Mouse (Mus musculus) forebrain, embryonic 10.5 days (tissue): Measurements from ENCODE around the gene Olfr215. TPM values are rescaled to one million over a fixed set of nuclear protein-coding genes. Genes with fewer than 3 reads are reported as not detected.
"Not testable (repeated sequence)": the region's sequence is repeated elsewhere in the genome, so short reads cannot be mapped to it uniquely, and the experiment has no call there.

Experiments
- DNase-seq: peaks from one replicate; pipeline ENCODE4 v3.0.0-alpha.2; 2017; ENCODE audit warnings: low spot score; ENCODE audit errors: extremely low spot score
- H3K27ac ChIP-seq: fragments of 300-500 bp; sonication (generic); 2 replicates; pipeline ENCODE4 v1.5.1; 2016; ENCODE audit warnings: mild to moderate bottlenecking
- H3K27me3 ChIP-seq: fragments of 300-500 bp; sonication (generic); 2 replicates; pipeline ENCODE4 v1.6.1; 2016; ENCODE audit warnings: mild to moderate bottlenecking; ENCODE audit not compliant: poor library complexity, severe bottlenecking
- H3K36me3 ChIP-seq: fragments of 300-500 bp; sonication (generic); replicated peaks from 2 replicates; pipeline ENCODE4 v1.6.1; 2016; ENCODE audit warnings: mild to moderate bottlenecking, moderate library complexity
- H3K4me1 ChIP-seq: fragments of 300-500 bp; sonication (generic); 2 replicates; pipeline ENCODE4 v1.6.1; 2016
- H3K4me3 ChIP-seq: fragments of 300-500 bp; sonication (generic); 2 replicates; pipeline ENCODE4 v1.5.1; 2016; ENCODE audit warnings: mild to moderate bottlenecking, moderate library complexity
- H3K9me3 ChIP-seq: fragments of 300-500 bp; sonication (generic); 2 replicates; pipeline ENCODE4 v1.6.1; 2016; ENCODE audit warnings: mild to moderate bottlenecking, moderate library complexity
- WGBS: fragments of 180-500 bp; shearing (Covaris S2); methylation state at CpG from one replicate; pipeline ENCODE4 v1.1.7; 2016; 5-methylcytosine and 5-hydroxymethylcytosine counted together
- polyA plus RNA-seq: library from polyadenylated mRNA; unstranded; fragments of >200 nt; fragmentation: Nextera tagmentation; extraction: Ambion mirVana; gene quantifications from 2 replicates; pipeline ENCODE4 v1.2.1, GENCODE M21; 2016

Olfr215 gene
- polyA plus RNA-seq, 1 experiment from 2014 or later: not detected

GRCm38 (mm10) chr6:116553935-116554334, 30.1 kb downstream of the Olfr215 start, which contains the start of gene Olfr214:
TSS of gene Olfr214 (plus strand) at chr6:116554235.
- no peaks in the 10 kb centered on the region for H3K27me3 ChIP-seq
- H3K4me3 ChIP-seq: no peak within 1 kb of the TSS
- no peak for DNase-seq
- no peaks in the 10 kb centered on the region for H3K9me3 ChIP-seq
- H3K27ac ChIP-seq: no peak within 1 kb of the TSS
- 85% methylated on average over 1 of the region's 1 CpGs for WGBS
- H3K36me3 ChIP-seq: no peaks in the 10 kb centered on the region
- no peaks in the 10 kb centered on the region for H3K4me1 ChIP-seq

GRCm38 (mm10) chr6:116550841-116551240, 33.2 kb downstream of the Olfr215 start, which contains the start of gene Gm5580:
TSS of gene Gm5580 (plus strand) at chr6:116551141.
- H3K27ac ChIP-seq, H3K36me3 ChIP-seq, H3K27me3 ChIP-seq, H3K4me1 ChIP-seq, H3K4me3 ChIP-seq, DNase-seq, H3K9me3 ChIP-seq: not testable (repeated sequence)
- WGBS: 96% methylated on average over 11 of the region's 11 CpGs

- Histone ChIP-seq H3K9me3 (no peaks in the 10 kb centered on the region), H3K27ac (no peak overlapping the region), H3K4me1 (no peaks in the 10 kb centered on the region), H3K27me3 (no peaks in the 10 kb centered on the region), H3K36me3 (no peaks in the 10 kb centered on the region), H3K4me3 (no peak overlapping the region)
- WGBS: 88% methylated on average over 2 of the region's 2 CpGs
- no peak for DNase-seq
These were observed 41.5 kb downstream of the Olfr215 start for GRCm38 (mm10) chr6:116542500-116542899.

- H3K4me3 ChIP-seq: no peak within 1 kb of the TSS
- no peaks in the 10 kb centered on the region for H3K4me1 ChIP-seq
- H3K27ac ChIP-seq: no peak within 1 kb of the TSS
- WGBS: 82% methylated on average over 1 of the region's 1 CpGs
- H3K27me3 ChIP-seq: no peaks in the 10 kb centered on the region
- no peak for DNase-seq
- H3K36me3 ChIP-seq: no peaks in the 10 kb centered on the region
- H3K9me3 ChIP-seq: no peaks in the 10 kb centered on the region
These were observed 45.8 kb downstream of the Olfr215 start, which contains the start of gene Olfr213 for GRCm38 (mm10) chr6:116538156-116538555. TSS of gene Olfr213 (plus strand) at chr6:116538456.

Other genes starting within 250 kb of the Olfr215 start
- gene March8, start 246.2 kb downstream of the Olfr215 start, polyA plus RNA-seq: 25.3 TPM in 2 replicates
- 0.78 and 1.0 TPM in 2 replicates for gene Alox5, start 123.0 kb downstream of the Olfr215 start, polyA plus RNA-seq
- gene Olfr211, start 95.1 kb downstream of the Olfr215 start, polyA plus RNA-seq: not detected in 2 replicates
- 0.07 TPM in 1 of 2 replicates, not detected in the other for gene Olfr212, start 77.7 kb downstream of the Olfr215 start, polyA plus RNA-seq
- not detected in 2 replicates for gene Olfr213, start 45.7 kb downstream of the Olfr215 start, polyA plus RNA-seq
- 0.66 and 0.67 TPM in 2 replicates for gene Gm5580, start 33.1 kb downstream of the Olfr215 start, polyA plus RNA-seq
- gene Olfr214, start 30.0 kb downstream of the Olfr215 start, polyA plus RNA-seq: not detected in 2 replicates
- gene Zfp422, start 44.8 kb upstream of the Olfr215 start, polyA plus RNA-seq: 299 and 311 TPM in 2 replicates
- gene Depp1, start 66.4 kb upstream of the Olfr215 start, polyA plus RNA-seq: 5.4 and 6.7 TPM in 2 replicates
- gene Rassf4, start 89.8 kb upstream of the Olfr215 start, polyA plus RNA-seq: 12.1 and 15.2 TPM in 2 replicates
- gene Tmem72, start 132.7 kb upstream of the Olfr215 start, polyA plus RNA-seq: 0.05 TPM in 2 replicates